Mouse (Mus musculus) limb, embryonic 14.5 days (tissue): ENCODE measurements at regions not wholly inside any gene's neighbourhood (a gene's known extent, or its start where the extent isn't known, plus 50 kb on each side); places are given as distances from the start of the nearest gene placed in this dataset.

Experiments used
- ATAC-seq: fragments of 200-750 bp; cut with Nextera tagmentation; 2 replicates; pipeline ENCODE4 v1.8.0; 2017; ENCODE audit warnings: low read depth, moderate number of reproducible peaks, moderate TSS enrichment; ENCODE audit not compliant: low FRiP score
- DNase-seq: peaks from one replicate; pipeline ENCODE4 v3.0.0-alpha.2; 2015; ENCODE audit warnings: low spot score
- H3K27ac ChIP-seq: fragments of 300-500 bp; sonication (generic); replicated peaks from 2 replicates; pipeline ENCODE4 v1.5.1; 2014; ENCODE audit warnings: low read depth, mild to moderate bottlenecking, low read length, moderate library complexity, mixed read lengths
- H3K27me3 ChIP-seq: fragments of 300-500 bp; sonication (generic); 2 replicates; pipeline ENCODE4 v1.6.1; 2014; ENCODE audit warnings: low read length, mixed read lengths; ENCODE audit not compliant: control insufficient read depth, insufficient read depth
- H3K36me3 ChIP-seq: fragments of 300-500 bp; sonication (generic); 2 replicates; pipeline ENCODE4 v1.6.1; 2014; ENCODE audit warnings: mild to moderate bottlenecking, low read length, moderate library complexity, mixed read lengths; ENCODE audit not compliant: control insufficient read depth, insufficient read depth
- H3K4me1 ChIP-seq: fragments of 300-500 bp; sonication (generic); 2 replicates; pipeline ENCODE4 v1.6.1; 2014; ENCODE audit warnings: antibody characterized with exemption, low read length, mixed read lengths; ENCODE audit not compliant: control insufficient read depth, insufficient read depth
- H3K4me2 ChIP-seq: fragments of 300-500 bp; sonication (generic); replicated peaks from 2 replicates; pipeline ENCODE4 v1.6.1; 2014; ENCODE audit warnings: low read depth, mild to moderate bottlenecking, low read length, moderate library complexity; ENCODE audit not compliant: severe bottlenecking
- H3K4me3 ChIP-seq: fragments of 300-500 bp; sonication (generic); replicated peaks from 2 replicates; pipeline ENCODE4 v1.5.1; 2014; ENCODE audit warnings: low read length
- H3K9ac ChIP-seq: fragments of 300-500 bp; sonication (generic); 2 replicates; pipeline ENCODE4 v1.6.1; 2014; ENCODE audit warnings: mild to moderate bottlenecking, low read depth, low read length, moderate library complexity; ENCODE audit not compliant: severe bottlenecking
- H3K9me3 ChIP-seq: fragments of 300-500 bp; sonication (generic); 2 replicates; pipeline ENCODE4 v1.6.1; 2016; ENCODE audit warnings: low read length; ENCODE audit not compliant: control insufficient read depth
- POLR2A ChIP-seq: fragments of 200-500 bp; IDR thresholded peaks from 2 replicates; pipeline ENCODE4 v1.8.0; 2012; ENCODE audit warnings: inconsistent platforms, mild to moderate bottlenecking, moderate library complexity, borderline replicate concordance; ENCODE audit not compliant: insufficient read depth, insufficient read length; ENCODE audit errors: extremely low read depth
- WGBS: fragments of 180-500 bp; shearing (Covaris S2); extraction: QIAGEN DNeasy Blood & Tissue Kit; methylation state at CpG from one replicate; pipeline ENCODE4 v1.1.7; 2014; 5-methylcytosine and 5-hydroxymethylcytosine counted together

DNA sequence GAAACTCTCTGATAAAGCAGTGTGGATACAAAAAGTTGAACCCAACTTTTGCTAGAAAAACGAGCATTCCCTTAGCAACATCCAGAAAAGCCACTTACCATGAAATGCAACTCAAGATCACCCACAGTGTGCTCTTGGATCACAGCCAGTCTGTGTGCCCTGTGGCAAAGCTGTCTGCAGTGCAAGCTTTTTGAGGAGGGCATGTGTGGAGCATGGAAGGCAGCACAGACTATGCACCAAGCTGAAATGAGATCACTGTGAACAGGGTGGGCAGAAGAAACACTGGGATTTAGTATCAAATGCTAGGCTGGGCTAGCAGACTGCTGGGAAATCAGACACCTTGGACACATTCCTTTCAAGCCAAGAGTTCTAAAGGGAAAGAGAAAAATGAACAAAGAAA, 162.4 kb downstream of the Sim1 start:
- Histone ChIP-seq H3K4me3 (no peak overlapping the region), H3K9me3 (no peaks in the 10 kb centered on the region), H3K9ac (no peak overlapping the region), H3K27me3 (no peaks in the 10 kb centered on the region), H3K27ac (no peak overlapping the region; the same call in 1 of the 2 replicates), H3K4me2 (no peak overlapping the region), H3K36me3 (no peaks in the 10 kb centered on the region), H3K4me1 (0 out of 2 replicates have a peak, but pooled peaks cover 2% of the 10 kb centered on the region)
- TF ChIP-seq POLR2A, result no peak
- DNase-seq, result peak; percentile 21
- ATAC-seq, result peak; percentile 81
- 18% methylated on average over 1 of the region's 1 CpGs for WGBS

DNA sequence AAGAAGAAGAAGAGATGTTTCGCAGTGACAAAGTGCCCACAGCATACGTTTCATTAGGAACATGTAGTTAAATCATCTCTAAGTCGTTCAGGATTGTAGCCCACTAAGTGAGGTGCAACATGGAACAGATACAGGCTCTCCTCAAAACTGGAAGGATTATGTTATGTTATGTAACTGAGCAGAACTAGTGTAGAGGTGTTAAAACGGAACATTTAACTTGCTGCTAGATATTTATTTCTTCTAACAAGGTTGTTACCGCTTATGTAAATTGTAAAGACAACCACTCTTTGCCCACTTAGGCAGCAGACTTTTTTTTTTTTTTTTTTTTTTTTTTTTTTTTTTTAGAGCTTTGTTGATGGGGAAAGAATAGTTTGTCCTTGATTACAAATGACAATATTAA, 163.8 kb downstream of the Sim1 start:
- TF ChIP-seq POLR2A, result no peak

GRCm38 (mm10) chr10:51101590-51101989, 207.0 kb downstream of the Sim1 start:
- ATAC-seq, result no peak
- no peaks in the 10 kb centered on the region for H3K4me1 ChIP-seq
- DNase-seq, result no peak

More for the DNA sequence above, 163.8 kb downstream of the Sim1 start:
- no peak overlapping the region for H3K27ac ChIP-seq
- WGBS, result 80% methylated on average over 5 of the region's 5 CpGs
- no peaks in the 10 kb centered on the region for H3K27me3 ChIP-seq
- H3K36me3 ChIP-seq, result no peaks in the 10 kb centered on the region
- H3K4me3 ChIP-seq, result no peak overlapping the region
- no peak overlapping the region for H3K9ac ChIP-seq
- 0 out of 2 replicates have a peak, but pooled peaks cover 2% of the 10 kb centered on the region for H3K4me1 ChIP-seq
- H3K4me2 ChIP-seq, result no peak overlapping the region
- DNase-seq (no peak), ATAC-seq (no peak)
- H3K9me3 ChIP-seq, result no peaks in the 10 kb centered on the region

GRCm38 (mm10) chr10:51151833-51152232, 257.3 kb downstream of the Sim1 start:
- no peaks in the 10 kb centered on the region for H3K36me3 ChIP-seq
- H3K27me3 ChIP-seq, result no peaks in the 10 kb centered on the region
- ATAC-seq (no peak), DNase-seq (no peak)
- H3K9me3 ChIP-seq, result no peaks in the 10 kb centered on the region
- TF ChIP-seq POLR2A, result no peak
- H3K4me1 ChIP-seq, result peaks cover 12% of the 10 kb centered on the region
- H3K27ac ChIP-seq, result no peak overlapping the region
- no peak overlapping the region for H3K4me3 ChIP-seq
- no peak overlapping the region for H3K4me2 ChIP-seq
- H3K9ac ChIP-seq, result no peak overlapping the region

More at GRCm38 (mm10) chr10:51101590-51101989, 207.0 kb downstream of the Sim1 start:
- no peaks in the 10 kb centered on the region for H3K36me3 ChIP-seq
- no peak overlapping the region for H3K9ac ChIP-seq
- no peak overlapping the region for H3K27ac ChIP-seq
- no peaks in the 10 kb centered on the region for H3K9me3 ChIP-seq
- H3K27me3 ChIP-seq, result no peaks in the 10 kb centered on the region
- WGBS, result 89% methylated on average over 1 of the region's 1 CpGs
- H3K4me3 ChIP-seq, result no peak overlapping the region
- H3K4me2 ChIP-seq, result no peak overlapping the region
- TF ChIP-seq POLR2A, result no peak

DNA sequence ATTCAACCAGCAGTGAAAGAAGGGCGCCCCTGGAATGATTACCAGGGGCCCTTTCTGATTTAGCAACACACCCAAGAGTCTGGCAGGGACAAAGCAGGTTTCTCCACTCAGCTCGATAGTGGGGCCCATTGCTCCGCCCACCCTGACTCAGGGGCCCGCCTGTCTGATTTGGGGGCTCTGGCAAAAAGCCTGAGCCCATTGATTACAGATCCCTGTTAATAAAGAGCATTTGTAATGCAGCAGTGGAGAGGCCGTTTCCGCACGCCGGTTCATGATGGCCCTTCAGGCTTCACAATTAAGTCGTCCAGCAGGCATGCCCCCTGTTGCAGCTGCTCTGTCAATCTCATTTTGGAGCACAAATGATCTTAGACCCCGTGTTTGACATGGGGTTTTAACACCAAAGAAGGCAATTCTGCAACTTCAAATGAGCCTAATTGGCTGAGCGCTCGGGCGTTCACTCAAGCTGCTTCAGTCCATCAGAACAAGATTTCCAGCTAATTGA, 259.0 kb downstream of the Sim1 start:
- H3K9ac ChIP-seq, result 0 out of 2 replicates have a peak overlapping the region, but pooled peaks have one; percentile 16
- ATAC-seq (peak; percentile 60; the same call in 1 of the 2 replicates), DNase-seq (peak; percentile 5)
- no peak for TF ChIP-seq POLR2A
- 0 out of 2 replicates have a peak overlapping the region, but pooled peaks have one; percentile 13 for H3K27ac ChIP-seq
- 14% methylated on average over 13 of the region's 13 CpGs for WGBS
- H3K9me3 ChIP-seq, result no peaks in the 10 kb centered on the region
- H3K36me3 ChIP-seq, result no peaks in the 10 kb centered on the region
- no peaks in the 10 kb centered on the region for H3K27me3 ChIP-seq
- peak overlapping the region; percentile 18; the same call in 1 of the 2 replicates for H3K4me3 ChIP-seq
- peaks cover 12% of the 10 kb centered on the region for H3K4me1 ChIP-seq
- peak overlapping the region; percentile 47 for H3K4me2 ChIP-seq

DNA sequence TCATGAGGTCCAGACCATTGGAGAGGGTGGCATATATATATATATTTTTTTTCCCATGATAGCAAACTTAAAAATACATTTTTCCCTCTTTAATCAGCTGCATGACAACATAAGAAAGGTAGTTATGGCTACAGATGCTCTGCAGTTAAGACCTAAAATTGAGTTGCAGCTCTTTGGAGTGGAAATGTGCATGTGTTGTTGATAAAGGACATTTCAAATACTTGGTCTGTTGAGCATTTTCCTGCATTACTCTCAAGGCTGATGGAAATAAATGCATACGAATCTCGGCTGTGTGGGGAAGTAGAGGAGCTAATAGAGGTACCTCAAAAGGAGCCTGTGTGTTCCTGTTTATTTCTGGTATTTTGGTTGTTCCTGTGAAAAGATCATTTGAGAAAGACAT, 259.5 kb downstream of the Sim1 start:
- no peaks in the 10 kb centered on the region for H3K36me3 ChIP-seq
- ATAC-seq (no peak), DNase-seq (no peak)
- H3K9me3 ChIP-seq, result no peaks in the 10 kb centered on the region
- H3K4me1 ChIP-seq, result peaks cover 12% of the 10 kb centered on the region
- TF ChIP-seq POLR2A, result no peak
- H3K4me3 ChIP-seq, result no peak overlapping the region
- H3K4me2 ChIP-seq, result peak overlapping the region; percentile 47
- H3K27me3 ChIP-seq, result no peaks in the 10 kb centered on the region
- H3K9ac ChIP-seq, result no peak overlapping the region
- H3K27ac ChIP-seq, result no peak overlapping the region
- WGBS, result 21% methylated on average over 2 of the region's 2 CpGs
